Mouse (Mus musculus) megakaryocyte, embryonic 14.5 days (primary cell): ENCODE measurements around the gene Sox15. TPM values are rescaled to one million over a fixed set of nuclear protein-coding genes. Genes with fewer than 3 reads are reported as not detected.
"Not testable (repeated sequence)": the region's sequence is repeated elsewhere in the genome, so short reads cannot be mapped to it uniquely, and the experiment has no call there.

Source experiments
- H3K27me3 ChIP-seq: replicated peaks from 2 replicates; pipeline ENCODE3; 2012; ENCODE audit warnings: inconsistent platforms
- H3K36me3 ChIP-seq: replicated peaks from 2 replicates; pipeline ENCODE3; 2012; ENCODE audit warnings: low read length, inconsistent platforms, mixed read lengths
- H3K4me1 ChIP-seq: 2 replicates; pipeline ENCODE4 v1.6.1; 2012; ENCODE audit warnings: inconsistent platforms
- H3K4me3 ChIP-seq: replicated peaks from 2 replicates; pipeline ENCODE3; 2012; ENCODE audit warnings: moderate library complexity, mild to moderate bottlenecking, inconsistent platforms
- H3K9me3 ChIP-seq: 2 replicates; pipeline ENCODE4 v1.6.1; 2012; ENCODE audit warnings: inconsistent platforms
- FLI1 ChIP-seq: IDR thresholded peaks from 2 replicates; pipeline ENCODE4 v1.6.1; 2012; ENCODE audit warnings: low read length, inconsistent platforms, mixed read lengths
- GATA1 ChIP-seq: IDR thresholded peaks from 3 replicates; pipeline ENCODE4 v1.6.1; 2012; ENCODE audit warnings: mixed read lengths, low read length, inconsistent platforms, borderline replicate concordance
- polyA plus RNA-seq: library from polyadenylated mRNA; stranded (reverse); fragments of >175 nt; gene quantifications from 2 replicates; pipeline ENCODE4 v1.2.3, GENCODE M21; 2012; ENCODE audit warnings: low replicate concordance; ENCODE audit not compliant: insufficient read depth

Sox15 gene
- not detected in 2 replicates for polyA plus RNA-seq

DNA sequence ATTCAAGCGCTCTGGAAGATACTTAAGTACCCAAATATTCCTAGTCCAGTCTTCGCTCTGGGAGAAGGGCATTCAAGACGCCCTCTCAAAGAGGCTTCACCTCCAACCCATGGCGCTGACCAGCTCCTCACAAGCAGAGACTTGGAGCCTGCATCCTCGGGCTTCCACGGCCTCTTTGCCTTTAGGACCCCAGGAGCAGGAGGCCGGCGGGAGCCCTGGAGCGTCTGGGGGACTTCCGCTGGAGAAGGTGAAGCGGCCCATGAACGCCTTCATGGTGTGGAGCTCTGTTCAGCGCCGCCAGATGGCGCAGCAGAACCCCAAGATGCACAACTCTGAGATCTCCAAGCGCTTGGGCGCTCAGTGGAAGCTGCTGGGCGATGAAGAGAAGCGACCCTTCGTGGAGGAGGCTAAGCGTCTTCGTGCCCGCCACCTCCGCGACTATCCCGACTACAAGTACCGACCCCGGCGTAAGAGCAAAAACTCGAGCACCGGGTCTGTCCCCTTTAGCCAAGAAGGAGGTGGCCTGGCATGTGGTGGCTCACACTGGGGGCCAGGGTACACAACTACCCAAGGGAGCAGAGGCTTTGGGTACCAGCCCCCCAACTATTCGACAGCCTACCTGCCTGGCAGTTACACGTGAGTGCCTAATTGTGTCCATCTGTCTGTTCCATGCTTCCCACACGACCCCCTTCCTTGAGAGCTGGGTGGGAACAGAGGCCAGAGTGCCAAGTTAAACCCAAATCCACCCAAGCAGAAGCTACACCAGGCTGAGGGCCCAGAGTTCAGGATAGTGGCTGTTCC is at the start of gene Sox15:
Gene Sox15 (plus strand): TSS at position 51 of the 801 bp plus-strand sequence.
- no peak within 1 kb of the TSS for H3K4me3 ChIP-seq
- TF ChIP-seq GATA1 (no peak), FLI1 (no peak)
- H3K4me1 ChIP-seq, result peaks cover 56% of the 10 kb centered on the region
- H3K27me3 ChIP-seq, result no peaks in the 10 kb centered on the region
- H3K9me3 ChIP-seq, result no peaks in the 10 kb centered on the region
- H3K36me3 ChIP-seq, result peaks cover 93% of the 10 kb centered on the region

DNA sequence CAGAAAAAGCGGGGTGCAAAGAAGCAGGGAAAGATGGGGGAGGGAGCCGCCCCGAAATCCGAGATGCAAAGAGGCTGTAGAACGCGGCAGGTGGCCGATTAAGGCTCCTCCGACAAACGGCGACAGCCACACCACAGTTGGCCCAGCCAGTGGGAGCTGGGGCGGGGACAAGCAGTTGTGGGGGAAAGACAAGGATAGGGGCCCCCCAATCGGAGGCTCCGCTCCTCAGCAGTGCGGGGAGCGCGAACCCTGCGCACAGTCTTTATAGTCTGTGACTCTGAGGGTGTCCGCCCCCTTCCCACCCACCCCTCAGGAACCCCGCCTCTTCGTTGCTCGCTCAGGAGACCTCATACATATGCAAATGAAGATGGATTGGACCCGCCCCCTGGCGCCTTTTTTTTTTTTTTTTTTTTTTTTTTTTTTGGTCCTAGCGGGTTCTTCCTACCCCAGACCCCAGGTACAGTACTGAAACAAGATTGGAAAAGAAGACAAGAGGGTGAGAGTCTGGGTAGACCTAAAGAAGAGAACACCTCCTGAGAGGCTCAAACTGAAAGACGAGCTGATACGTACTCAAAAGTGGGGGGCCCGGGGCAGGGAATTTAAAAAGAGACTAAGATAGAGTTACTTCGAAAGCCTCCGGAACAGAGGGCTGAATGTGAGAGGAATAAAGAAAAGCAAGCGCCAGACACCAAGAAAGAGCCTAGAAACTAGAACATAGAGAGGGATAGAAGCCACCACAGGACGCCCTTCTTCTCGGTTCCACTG is 49.2 kb upstream of the Sox15 start, which contains the start of gene Atp1b2:
Gene Atp1b2 (minus strand): TSS at position 217 of the 765 bp plus-strand sequence.
- Histone ChIP-seq H3K27me3 (peaks cover 36% of the 10 kb centered on the region), H3K4me1 (peaks cover 63% of the 10 kb centered on the region), H3K4me3 (peak within 1 kb of the TSS; percentile 93), H3K36me3 (no peaks in the 10 kb centered on the region), H3K9me3 (no peaks in the 10 kb centered on the region)
- TF ChIP-seq FLI1, result no peak
- TF ChIP-seq GATA1, result no peak

DNA sequence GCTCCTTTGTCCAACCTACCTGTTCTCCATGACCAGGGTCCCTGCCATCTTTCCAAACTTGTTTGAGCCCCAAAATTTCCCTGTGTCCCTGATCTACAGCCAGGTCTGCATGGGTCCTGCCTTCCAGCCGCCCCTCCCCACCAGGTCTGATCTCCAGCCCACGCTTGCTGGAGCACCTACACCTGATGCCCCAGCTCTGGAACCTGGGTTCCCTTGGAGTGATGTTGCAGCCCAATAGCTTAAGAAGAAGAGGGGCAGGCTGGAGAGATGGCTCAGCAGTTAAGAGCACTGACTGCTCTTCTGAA is 48.7 kb upstream of the Sox15 start:
- Histone ChIP-seq H3K9me3 (no peaks in the 10 kb centered on the region), H3K4me3 (peak overlapping the region; percentile 93), H3K27me3 (peaks cover 39% of the 10 kb centered on the region), H3K36me3 (no peaks in the 10 kb centered on the region), H3K4me1 (peaks cover 61% of the 10 kb centered on the region)
- no peak for TF ChIP-seq FLI1
- TF ChIP-seq GATA1, result no peak

DNA sequence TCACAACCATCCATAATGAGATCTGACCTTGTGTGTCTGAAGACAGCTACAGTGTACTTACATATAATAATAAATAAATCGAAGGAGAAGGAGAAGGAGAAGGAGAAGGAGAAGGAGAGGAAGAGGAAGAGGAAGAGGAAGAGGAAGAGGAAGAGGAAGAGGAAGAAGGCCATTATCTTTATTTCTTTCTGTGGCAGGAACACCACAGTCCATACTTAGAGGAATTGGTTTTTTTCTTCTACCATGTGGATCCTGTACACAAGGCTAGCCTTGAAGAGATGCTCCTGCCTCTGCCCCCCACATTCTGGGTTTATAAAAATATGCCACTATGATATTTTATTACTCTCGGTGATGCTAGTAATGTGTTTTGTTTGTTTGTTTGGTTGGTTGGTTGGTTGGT is 48.3 kb upstream of the Sox15 start:
- H3K4me3 ChIP-seq, result no peak overlapping the region
- TF ChIP-seq FLI1 (no peak), GATA1 (no peak)
- no peaks in the 10 kb centered on the region for H3K36me3 ChIP-seq
- H3K9me3 ChIP-seq, result no peaks in the 10 kb centered on the region
- peaks cover 57% of the 10 kb centered on the region for H3K4me1 ChIP-seq
- peaks cover 38% of the 10 kb centered on the region for H3K27me3 ChIP-seq

DNA sequence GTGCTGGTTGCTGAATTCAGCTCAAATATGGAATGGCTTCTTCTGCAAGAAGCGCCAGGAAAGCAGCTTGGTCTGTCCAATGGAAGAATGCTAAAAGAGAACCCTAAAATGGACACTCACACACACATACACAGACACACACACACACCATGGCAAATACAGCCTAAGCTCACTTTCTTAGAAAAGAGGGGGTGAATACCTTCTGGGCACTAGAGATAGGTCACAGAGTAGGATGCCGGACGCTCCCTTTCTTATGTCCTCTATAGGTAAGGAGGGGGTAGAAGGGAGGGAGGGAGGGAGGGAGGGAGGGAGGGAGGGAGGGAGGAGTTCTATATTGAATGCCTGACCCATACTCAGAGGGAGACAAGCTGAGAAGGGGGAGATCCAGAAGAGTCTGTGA is 46.6 kb upstream of the Sox15 start:
- no peak for TF ChIP-seq FLI1
- TF ChIP-seq GATA1, result no peak
- H3K4me1 ChIP-seq, result peaks cover 45% of the 10 kb centered on the region
- peaks cover 40% of the 10 kb centered on the region for H3K27me3 ChIP-seq
- no peaks in the 10 kb centered on the region for H3K9me3 ChIP-seq
- H3K4me3 ChIP-seq, result no peak overlapping the region
- H3K36me3 ChIP-seq, result no peaks in the 10 kb centered on the region

DNA sequence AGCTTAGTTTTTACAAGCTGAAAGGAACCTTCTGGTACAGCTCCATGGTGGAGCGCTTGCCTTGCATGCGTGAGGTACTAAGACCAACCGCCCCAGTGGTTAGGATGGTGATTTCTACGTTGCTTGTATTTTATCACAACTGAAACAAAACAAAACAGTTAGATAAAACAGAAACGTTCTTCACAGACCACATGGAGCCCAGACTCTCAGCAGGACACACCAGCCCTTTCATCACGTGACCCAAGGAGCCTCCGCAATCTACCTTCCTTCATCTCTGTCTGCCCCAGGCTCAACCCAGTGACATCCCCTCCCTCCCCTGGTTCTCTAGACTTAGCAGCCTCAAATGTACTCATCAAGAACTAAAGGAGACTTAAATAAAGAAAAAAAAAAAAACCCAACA is 45.7 kb upstream of the Sox15 start:
- TF ChIP-seq GATA1, result no peak
- TF ChIP-seq FLI1, result no peak
- H3K4me1 ChIP-seq, result peaks cover 43% of the 10 kb centered on the region
- H3K9me3 ChIP-seq, result no peaks in the 10 kb centered on the region
- peaks cover 32% of the 10 kb centered on the region for H3K27me3 ChIP-seq
- no peak overlapping the region for H3K4me3 ChIP-seq
- no peaks in the 10 kb centered on the region for H3K36me3 ChIP-seq

DNA sequence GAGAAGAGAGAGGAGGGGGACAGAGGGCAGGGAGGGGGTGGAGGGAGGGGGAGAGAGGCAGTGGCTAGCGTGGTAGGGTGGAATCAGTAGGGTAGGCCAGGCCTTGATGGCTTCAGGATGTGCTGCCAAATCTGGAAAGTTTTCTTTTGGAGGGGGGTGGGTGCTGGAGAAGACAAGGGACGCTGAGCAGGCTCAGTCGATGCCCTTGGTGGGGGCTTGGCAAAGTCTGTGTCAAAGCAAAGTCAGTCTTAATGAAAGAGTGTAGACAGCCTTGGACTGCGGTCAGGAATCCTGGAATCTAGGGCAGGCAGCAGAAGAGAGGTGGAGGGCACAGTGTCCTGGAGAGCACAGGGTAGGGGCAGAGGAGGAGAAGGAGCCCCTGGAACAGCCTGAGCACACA is 44.2 kb upstream of the Sox15 start:
- Histone ChIP-seq H3K4me3 (no peak overlapping the region), H3K27me3 (peaks cover 31% of the 10 kb centered on the region), H3K36me3 (no peaks in the 10 kb centered on the region), H3K4me1 (peaks cover 35% of the 10 kb centered on the region), H3K9me3 (no peaks in the 10 kb centered on the region)
- TF ChIP-seq FLI1 (no peak), GATA1 (no peak)

DNA sequence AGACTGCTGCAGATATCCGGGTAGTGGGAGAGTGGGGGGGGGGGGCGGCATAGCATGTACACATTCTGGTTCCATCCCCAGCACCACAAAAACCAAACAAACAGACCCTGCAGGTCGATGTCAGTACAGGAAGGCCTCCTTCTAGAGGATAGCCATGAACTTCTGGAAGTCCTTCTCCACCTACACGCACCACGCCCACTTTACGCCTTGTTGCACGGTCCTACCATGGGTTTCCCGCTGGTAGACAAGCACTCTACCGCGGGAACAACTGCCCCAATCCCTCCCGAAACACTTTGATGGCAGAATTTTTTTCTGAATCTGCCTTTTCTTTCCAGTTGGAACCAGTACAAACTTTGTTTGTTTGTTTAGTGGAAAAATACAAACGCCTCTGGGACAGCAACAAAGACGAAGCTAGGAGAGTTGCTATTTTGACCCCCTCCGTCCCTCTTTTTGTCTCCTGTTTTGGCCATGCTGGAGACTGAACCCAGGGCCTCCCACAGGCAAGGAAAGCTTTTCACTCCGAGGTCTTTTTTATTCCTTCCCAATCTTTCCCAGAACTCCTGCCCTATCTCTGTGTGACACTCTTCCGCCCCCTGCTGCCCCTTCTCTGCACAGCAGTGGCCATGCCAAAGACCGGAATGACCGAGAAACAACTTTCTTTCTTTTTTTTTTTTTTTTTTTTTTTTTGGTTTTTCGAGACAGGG is 41.4 kb upstream of the Sox15 start:
- H3K4me3 ChIP-seq, result peak overlapping the region; percentile 88
- H3K36me3 ChIP-seq, result no peaks in the 10 kb centered on the region
- H3K27me3 ChIP-seq, result peaks cover 57% of the 10 kb centered on the region
- H3K9me3 ChIP-seq, result no peaks in the 10 kb centered on the region
- TF ChIP-seq GATA1 (no peak), FLI1 (no peak)
- H3K4me1 ChIP-seq, result peaks cover 35% of the 10 kb centered on the region

DNA sequence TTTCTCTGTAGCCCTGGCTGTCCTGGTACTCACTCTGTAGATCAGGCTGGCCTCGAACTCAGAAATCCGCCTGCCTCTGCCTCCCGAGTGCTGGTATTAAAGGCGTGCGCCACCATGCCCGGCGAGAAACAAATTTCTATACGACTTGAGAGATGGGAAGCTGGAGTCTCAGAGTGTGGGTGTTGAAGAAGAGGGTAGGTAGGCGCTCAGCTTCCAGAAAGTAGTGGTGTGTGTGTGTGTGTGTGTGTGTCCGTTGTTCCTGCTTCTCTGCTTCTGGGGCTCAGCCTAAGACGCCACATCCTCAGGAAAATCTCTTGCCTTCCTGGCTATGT is 40.9 kb upstream of the Sox15 start:
- H3K4me3 ChIP-seq, result peak overlapping the region; percentile 78
- H3K36me3 ChIP-seq, H3K9me3 ChIP-seq: not testable (repeated sequence)
- peaks cover 35% of the 10 kb centered on the region for H3K4me1 ChIP-seq
- H3K27me3 ChIP-seq, result peaks cover 58% of the 10 kb centered on the region

DNA sequence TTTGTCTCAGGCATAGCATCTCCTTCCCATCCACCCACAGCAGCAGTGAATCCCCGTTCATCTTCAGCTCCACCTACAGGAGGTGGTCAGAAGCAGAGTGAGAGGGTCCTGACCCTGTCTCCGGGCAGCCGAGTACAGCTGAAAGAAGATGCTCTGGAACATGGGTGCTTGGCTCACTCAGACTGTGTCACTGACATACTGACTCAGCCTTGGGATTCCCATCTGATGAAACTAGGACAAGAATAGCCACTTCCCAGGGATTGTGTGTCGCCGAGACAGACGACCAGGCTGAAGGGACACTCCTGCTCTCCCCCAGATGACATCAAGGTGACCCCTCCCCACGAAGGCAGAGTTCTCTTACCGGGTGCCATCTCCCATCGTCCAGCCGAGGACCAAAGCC is 38.3 kb upstream of the Sox15 start:
- TF ChIP-seq GATA1 (no peak), FLI1 (no peak)
- H3K36me3 ChIP-seq, result no peaks in the 10 kb centered on the region
- H3K4me1 ChIP-seq, result peaks cover 39% of the 10 kb centered on the region
- H3K27me3 ChIP-seq, result peaks cover 53% of the 10 kb centered on the region
- H3K4me3 ChIP-seq, result no peak overlapping the region
- no peaks in the 10 kb centered on the region for H3K9me3 ChIP-seq
